Mouse (Mus musculus): ENCODE measurements at regions not wholly inside any gene's neighbourhood (a gene's known extent, or its start where the extent isn't known, plus 50 kb on each side); places are given as distances from the start of the nearest gene placed in this dataset.
"Not testable (repeated sequence)": the region's sequence is repeated elsewhere in the genome, so short reads cannot be mapped to it uniquely, and the experiment has no call there.

GRCm38 (mm10) chr2:53632816-53633474 is 441.4 kb downstream of the Arl6ip6 start:
- not testable (repeated sequence) for DNase-seq (ENCODE audit: low read depth, low spot score)

- DNase-seq (ENCODE audit: low read depth, low spot score) = no peak
Observed at GRCm38 (mm10) chr2:53668599-53669372, 416.6 kb downstream of the Rprm start.

- no peak for DNase-seq (ENCODE audit: low read depth, low spot score)
Observed at GRCm38 (mm10) chr2:53680350-53681011, 404.9 kb downstream of the Rprm start.

- DNase-seq (ENCODE audit: low read depth, low spot score) = no peak
Observed at GRCm38 (mm10) chr2:53682599-53682998, 402.8 kb downstream of the Rprm start.

- DNase-seq (ENCODE audit: low read depth, low spot score) = no peak
Observed at GRCm38 (mm10) chr2:53687281-53687680, 398.1 kb downstream of the Rprm start.

- DNase-seq (ENCODE audit: low read depth, low spot score) = no peak
Observed at GRCm38 (mm10) chr2:53689223-53689880, 396.0 kb downstream of the Rprm start.

- DNase-seq (ENCODE audit: low read depth, low spot score) = no peak
Observed at GRCm38 (mm10) chr2:53691580-53692118, 393.7 kb downstream of the Rprm start.

GRCm38 (mm10) chr2:53711213-53711612 is 374.1 kb downstream of the Rprm start:
- DNase-seq (ENCODE audit: low read depth, low spot score) = no peak

- DNase-seq (ENCODE audit: low read depth, low spot score) = no peak
Observed at GRCm38 (mm10) chr2:53713106-53713640, 372.2 kb downstream of the Rprm start.

- no peak for DNase-seq (ENCODE audit: low read depth, low spot score)
Observed at GRCm38 (mm10) chr2:53715017-53715416, 370.3 kb downstream of the Rprm start.

- DNase-seq (ENCODE audit: low read depth, low spot score) = no peak
Observed at GRCm38 (mm10) chr2:53723231-53723630, 362.1 kb downstream of the Rprm start.

- DNase-seq (ENCODE audit: low read depth, low spot score) = no peak
Observed at GRCm38 (mm10) chr2:53728693-53729092, 356.7 kb downstream of the Rprm start.

GRCm38 (mm10) chr2:53730451-53730850 is 354.9 kb downstream of the Rprm start:
- DNase-seq (ENCODE audit: low read depth, low spot score) = no peak

- DNase-seq (ENCODE audit: low read depth, low spot score) = no peak
Observed at GRCm38 (mm10) chr2:53763486-53763885, 321.9 kb downstream of the Rprm start.

GRCm38 (mm10) chr2:53782035-53782434 is 303.3 kb downstream of the Rprm start:
- not testable (repeated sequence) for DNase-seq (ENCODE audit: low read depth, low spot score)

- not testable (repeated sequence) for DNase-seq (ENCODE audit: low read depth, low spot score)
Observed at GRCm38 (mm10) chr2:53788599-53788998, 296.8 kb downstream of the Rprm start.

- no peak for DNase-seq (ENCODE audit: low read depth, low spot score)
Observed at GRCm38 (mm10) chr2:53796605-53797004, 288.7 kb downstream of the Rprm start.

- DNase-seq (ENCODE audit: low read depth, low spot score) = no peak
Observed at GRCm38 (mm10) chr2:53803666-53804065, 281.7 kb downstream of the Rprm start.

- DNase-seq (ENCODE audit: low read depth, low spot score) = no peak
Observed at GRCm38 (mm10) chr2:53850815-53851528, 234.4 kb downstream of the Rprm start.
